Mouse (Mus musculus): Measurements from ENCODE around the gene Hcfc1r1. TPM values are rescaled to one million over a fixed set of nuclear protein-coding genes. Genes with fewer than 3 reads are reported as not detected.

The Hcfc1r1 gene
- polyA plus RNA-seq, 1 experiment from 2014 or later, result 107 TPM

DNA sequence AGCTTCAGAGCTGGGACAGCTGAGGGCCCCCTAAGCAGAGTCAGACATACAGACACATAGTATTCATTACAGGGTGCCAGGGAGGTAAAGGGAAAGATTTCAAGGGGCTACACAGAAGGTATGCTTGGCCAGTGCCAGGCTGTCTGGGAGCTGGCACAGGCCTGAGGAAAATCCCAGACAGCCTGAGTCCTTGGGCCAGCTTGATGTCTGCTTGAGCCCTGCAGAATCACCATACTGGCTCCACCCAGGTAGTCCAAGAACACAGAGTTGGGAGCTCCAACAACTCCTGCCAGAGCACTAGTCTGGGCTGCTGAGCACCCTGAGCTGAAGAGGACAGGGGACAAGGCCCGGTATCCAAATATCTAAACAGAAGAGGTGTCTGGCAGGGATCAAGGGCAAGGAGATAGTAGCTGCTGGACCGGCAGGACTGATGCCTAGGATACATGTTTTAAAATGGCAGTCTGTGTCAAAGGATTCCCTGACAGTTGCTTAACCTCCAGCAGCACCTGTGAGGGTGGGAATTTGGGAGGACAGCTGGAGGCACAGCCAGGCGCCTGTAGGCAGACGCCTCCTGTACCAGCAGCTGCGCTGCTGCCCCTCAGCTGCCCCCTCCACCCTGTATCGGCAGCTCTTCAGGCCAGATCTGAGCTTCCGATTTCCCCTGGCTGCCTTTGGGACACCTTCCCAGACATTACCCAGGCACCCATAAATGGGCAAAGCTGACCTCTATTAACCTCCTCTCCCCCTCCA lies 49.2 kb downstream of the Hcfc1r1 start, which contains the start of gene 1520401A03Rik:
1520401A03Rik (minus strand) TSS at position 408 of the 750 bp plus-strand sequence.
- no peak for ATAC-seq
- no peak within 1 kb of the TSS for H3K9ac ChIP-seq (replicated peaks; ENCODE audit: low read depth)
- DNase-seq (ENCODE audit: low spot score), result no peak
- WGBS, result 54% methylated on average over 7 of the region's 7 CpGs
- no peak within 1 kb of the TSS for H3K4me2 ChIP-seq (replicated peaks; ENCODE audit: low read depth, low read length)
- H3K27me3 ChIP-seq (replicated peaks; ENCODE audit: insufficient read depth, low read length), result no peaks in the 10 kb centered on the region
- no peaks in the 10 kb centered on the region for H3K9me3 ChIP-seq (ENCODE audit: low read length)
- no peak within 1 kb of the TSS for H3K27ac ChIP-seq (ENCODE audit: low read length)
- no peak within 1 kb of the TSS for H3K4me3 ChIP-seq (ENCODE audit: low read depth, low read length)
- H3K36me3 ChIP-seq (ENCODE audit: insufficient read depth, low read length), result no peaks in the 10 kb centered on the region
- peaks cover 3% of the 10 kb centered on the region; the same call in 1 of the 2 replicates for H3K4me1 ChIP-seq (ENCODE audit: insufficient read depth, low read depth, low read length)
- no peak for TF ChIP-seq EP300 (IDR thresholded peaks at IDR 0.05)
- no peak for TF ChIP-seq CTCF (IDR thresholded peaks at IDR 0.05)

Other genes with a start within 250 kb of the Hcfc1r1 start
- gene Vmn2r117, start 193.9 kb upstream of the Hcfc1r1 start, polyA plus RNA-seq (2015; fragmentation: Nextera tagmentation; extraction: Ambion mirVana), result not detected in 2 replicates
- gene Zfp213, start 109.4 kb upstream of the Hcfc1r1 start, polyA plus RNA-seq (2015; fragmentation: Nextera tagmentation; extraction: Ambion mirVana), result 10.5 and 11.5 TPM in 2 replicates
- 5.0 and 5.5 TPM in 2 replicates for gene Zfp13, start 74.1 kb upstream of the Hcfc1r1 start, polyA plus RNA-seq (2015; fragmentation: Nextera tagmentation; extraction: Ambion mirVana)
- not detected in 2 replicates for gene Zscan10, start 72.7 kb upstream of the Hcfc1r1 start, polyA plus RNA-seq (2015; fragmentation: Nextera tagmentation; extraction: Ambion mirVana)
- gene Mmp25, start 28.3 kb upstream of the Hcfc1r1 start, polyA plus RNA-seq (2015; fragmentation: Nextera tagmentation; extraction: Ambion mirVana), result 0.29 and 0.36 TPM in 2 replicates
- gene Bicdl2, start 13.1 kb upstream of the Hcfc1r1 start, polyA plus RNA-seq (2015; fragmentation: Nextera tagmentation; extraction: Ambion mirVana), result 7.1 and 8.7 TPM in 2 replicates
- 18.1 and 18.6 TPM in 2 replicates for gene Thoc6, start 286 bp downstream of the Hcfc1r1 start, polyA plus RNA-seq (2015; fragmentation: Nextera tagmentation; extraction: Ambion mirVana)
- 50.4 and 53.8 TPM in 2 replicates for gene Tnfrsf12a, start 3.9 kb downstream of the Hcfc1r1 start, polyA plus RNA-seq (2015; fragmentation: Nextera tagmentation; extraction: Ambion mirVana)
- 5.9 and 6.3 TPM in 2 replicates for gene Cldn6, start 5.7 kb downstream of the Hcfc1r1 start, polyA plus RNA-seq (2015; fragmentation: Nextera tagmentation; extraction: Ambion mirVana)
- 0.44 and 0.76 TPM in 2 replicates for gene Cldn9, start 10.4 kb downstream of the Hcfc1r1 start, polyA plus RNA-seq (2015; fragmentation: Nextera tagmentation; extraction: Ambion mirVana)
- gene 1520401A03Rik, start 49.2 kb downstream of the Hcfc1r1 start, polyA plus RNA-seq (2015; fragmentation: Nextera tagmentation; extraction: Ambion mirVana), result 0.20 TPM in 1 of 2 replicates, not detected in the other
- gene Pkmyt1, start 52.7 kb downstream of the Hcfc1r1 start, polyA plus RNA-seq (2015; fragmentation: Nextera tagmentation; extraction: Ambion mirVana), result 10.4 and 11.5 TPM in 2 replicates
- gene Paqr4, start 67.3 kb downstream of the Hcfc1r1 start, polyA plus RNA-seq (2015; fragmentation: Nextera tagmentation; extraction: Ambion mirVana), result 45.2 and 47.7 TPM in 2 replicates
- 0.41 and 0.52 TPM in 2 replicates for gene Kremen2, start 72.2 kb downstream of the Hcfc1r1 start, polyA plus RNA-seq (2015; fragmentation: Nextera tagmentation; extraction: Ambion mirVana)
- 43.1 and 43.5 TPM in 2 replicates for gene Flywch1, start 98.0 kb downstream of the Hcfc1r1 start, polyA plus RNA-seq (2015; fragmentation: Nextera tagmentation; extraction: Ambion mirVana)
- 14.7 and 18.6 TPM in 2 replicates for gene Flywch2, start 112.5 kb downstream of the Hcfc1r1 start, polyA plus RNA-seq (2015; fragmentation: Nextera tagmentation; extraction: Ambion mirVana)
- gene Srrm2, start 116.9 kb downstream of the Hcfc1r1 start, polyA plus RNA-seq (2015; fragmentation: Nextera tagmentation; extraction: Ambion mirVana), result 284 and 354 TPM in 2 replicates
- 803 and 893 TPM in 2 replicates for gene Elob, start 155.5 kb downstream of the Hcfc1r1 start, polyA plus RNA-seq (2015; fragmentation: Nextera tagmentation; extraction: Ambion mirVana)
- not detected in 2 replicates for gene Prss33, start 162.5 kb downstream of the Hcfc1r1 start, polyA plus RNA-seq (2015; fragmentation: Nextera tagmentation; extraction: Ambion mirVana)
- not detected in 2 replicates for gene Prss32, start 170.3 kb downstream of the Hcfc1r1 start, polyA plus RNA-seq (2015; fragmentation: Nextera tagmentation; extraction: Ambion mirVana)
- gene Prss41, start 170.6 kb downstream of the Hcfc1r1 start, polyA plus RNA-seq (2015; fragmentation: Nextera tagmentation; extraction: Ambion mirVana), result 0.40 and 0.63 TPM in 2 replicates
- not detected in 2 replicates for gene Prss21, start 194.5 kb downstream of the Hcfc1r1 start, polyA plus RNA-seq (2015; fragmentation: Nextera tagmentation; extraction: Ambion mirVana)
- 0.25 TPM in 1 of 2 replicates, not detected in the other for gene Dcpp1, start 207.3 kb downstream of the Hcfc1r1 start, polyA plus RNA-seq (2015; fragmentation: Nextera tagmentation; extraction: Ambion mirVana)
- gene Dcpp2, start 207.3 kb downstream of the Hcfc1r1 start, polyA plus RNA-seq (2015; fragmentation: Nextera tagmentation; extraction: Ambion mirVana), result not detected in 2 replicates
- gene Dcpp3, start 243.9 kb downstream of the Hcfc1r1 start, polyA plus RNA-seq (2015; fragmentation: Nextera tagmentation; extraction: Ambion mirVana), result 0.35 and 0.64 TPM in 2 replicates

Data from lung, postnatal 0 days (tissue).